Mouse (Mus musculus) layer of hippocampus, adult 9-11 months (tissue): ENCODE measurements at regions not wholly inside any gene's neighbourhood (a gene's known extent, or its start where the extent isn't known, plus 50 kb on each side); places are given as distances from the start of the nearest gene placed in this dataset.
"Not testable (repeated sequence)": the region's sequence is repeated elsewhere in the genome, so short reads cannot be mapped to it uniquely, and the experiment has no call there.

Experiments
- DNase-seq: peaks from one replicate; pipeline ENCODE4 v3.0.0; 2022

DNA sequence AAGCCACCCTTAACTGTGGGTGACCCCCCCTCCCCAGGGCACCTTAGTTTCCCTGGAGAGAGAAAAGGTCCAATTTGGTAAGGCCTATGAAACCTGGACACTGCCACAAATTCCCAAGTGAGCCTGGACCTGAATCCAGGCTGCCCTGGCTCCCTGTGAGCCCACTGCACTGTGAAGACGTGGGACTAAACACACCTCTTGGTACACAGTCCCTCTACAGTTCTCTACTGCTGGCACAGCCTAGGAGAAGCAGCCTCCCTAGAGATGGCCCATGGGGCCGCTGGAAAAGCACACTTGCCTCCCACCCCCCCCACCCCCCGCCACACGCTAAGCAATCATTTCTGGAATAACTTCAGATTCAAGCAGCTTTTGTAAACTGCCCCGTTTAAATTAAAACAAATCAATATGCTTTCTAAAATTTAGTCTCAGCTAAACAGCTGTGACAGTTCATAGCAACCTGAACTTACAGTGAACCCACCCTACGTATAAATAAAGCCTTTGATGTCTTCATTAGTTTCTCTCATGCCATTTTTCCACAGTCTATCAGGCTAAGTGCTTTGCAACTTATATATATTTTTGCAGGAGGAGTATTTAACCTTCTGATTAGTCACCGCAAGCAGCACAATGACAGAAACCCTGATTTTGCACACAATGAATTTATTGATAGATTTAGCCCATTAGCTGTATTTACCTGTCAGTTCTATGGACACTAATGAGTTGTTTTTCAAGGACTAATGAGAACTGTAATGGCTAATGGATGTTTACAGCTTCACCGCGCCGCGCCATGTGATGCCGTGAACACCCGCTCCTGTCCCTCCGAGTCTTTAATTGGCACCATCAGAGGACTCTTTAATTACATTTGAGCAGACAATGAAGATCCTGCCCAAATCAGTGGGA lies 215.3 kb downstream of the 3100002H09Rik start:
- no peak for DNase-seq

DNA sequence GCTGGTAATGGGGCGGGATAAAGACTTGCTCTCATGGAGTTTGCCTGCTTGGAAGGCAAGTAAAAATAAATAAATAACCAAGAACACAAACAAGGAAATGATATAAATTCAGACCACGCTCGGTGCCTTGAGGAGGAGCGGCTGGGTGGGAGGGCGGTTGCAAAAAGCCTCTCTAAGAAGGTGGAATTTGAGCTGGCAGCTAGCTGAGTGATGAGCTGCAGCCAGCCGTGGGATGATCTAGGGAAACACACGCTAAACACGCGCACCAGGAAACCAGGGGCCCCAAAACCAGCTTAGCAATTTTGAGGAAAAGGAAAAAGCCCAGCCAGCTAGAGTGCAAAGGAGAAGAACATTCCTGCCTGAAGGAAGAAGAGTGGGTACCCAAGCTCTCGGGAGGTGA lies 217.0 kb downstream of the 3100002H09Rik start:
- DNase-seq: no peak

DNA sequence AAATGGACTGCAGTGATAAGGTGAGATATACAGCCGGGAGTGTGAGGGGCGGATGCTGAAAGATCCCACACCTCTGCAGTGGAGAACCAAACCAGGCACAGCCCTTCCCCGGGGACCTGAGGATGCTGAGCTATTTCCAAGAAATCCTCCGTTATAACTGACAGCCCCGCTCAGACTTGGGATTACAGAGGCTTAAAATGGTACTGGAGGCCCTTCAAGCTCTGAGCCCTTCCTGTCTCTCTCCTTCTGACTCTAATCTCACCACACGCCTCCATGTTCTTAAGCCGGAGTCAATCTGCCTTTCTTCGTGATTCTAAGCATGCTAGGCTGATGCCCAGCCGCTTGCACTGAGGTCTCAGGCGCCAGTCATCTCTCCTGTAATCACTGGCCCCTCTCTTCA lies 221.5 kb downstream of the 3100002H09Rik start:
- no peak for DNase-seq

DNA sequence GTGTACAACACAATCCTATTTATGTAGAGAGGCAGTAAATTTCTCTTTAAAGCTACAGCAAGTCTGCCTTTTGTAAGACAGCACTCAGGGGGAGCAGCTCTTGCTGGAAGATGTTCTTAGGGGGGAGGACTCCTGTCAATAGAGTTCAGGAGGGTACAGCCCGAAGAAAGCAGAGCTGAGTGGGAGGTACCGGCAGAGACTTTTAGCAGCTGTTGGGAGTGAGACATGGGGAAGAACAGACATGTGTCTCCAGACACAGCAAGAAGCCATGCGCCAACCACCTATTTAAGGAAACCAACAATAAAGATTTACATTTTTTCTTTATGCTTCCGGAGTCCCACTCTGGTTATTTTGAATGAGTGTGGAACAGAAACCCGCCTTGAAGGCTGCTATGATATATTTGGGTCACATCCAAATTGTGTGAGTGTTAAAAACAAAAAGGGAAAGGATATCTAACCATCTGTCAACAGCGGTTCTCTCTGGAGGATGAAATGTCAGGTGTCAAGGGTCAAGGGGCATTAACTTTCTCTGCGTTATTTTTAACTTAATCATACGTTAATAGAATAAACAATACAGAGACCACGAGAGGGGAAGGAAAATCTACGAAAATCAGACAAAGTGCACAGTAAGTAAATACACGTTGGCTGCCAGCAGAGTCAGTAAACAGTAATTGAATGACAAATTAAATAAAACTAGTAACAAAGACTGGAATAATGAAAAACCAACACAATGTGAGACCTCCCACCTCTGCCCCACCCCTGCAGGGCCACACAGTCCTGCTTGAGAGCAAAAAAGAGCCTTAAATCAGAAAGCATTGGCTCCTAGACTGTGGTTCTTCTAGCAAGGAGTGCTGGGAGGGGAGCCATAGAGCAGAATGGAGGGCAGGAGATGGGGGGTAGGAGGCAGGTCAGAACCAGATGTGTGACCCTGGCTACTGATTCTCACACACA lies 225.2 kb downstream of the 3100002H09Rik start:
- DNase-seq: no peak

DNA sequence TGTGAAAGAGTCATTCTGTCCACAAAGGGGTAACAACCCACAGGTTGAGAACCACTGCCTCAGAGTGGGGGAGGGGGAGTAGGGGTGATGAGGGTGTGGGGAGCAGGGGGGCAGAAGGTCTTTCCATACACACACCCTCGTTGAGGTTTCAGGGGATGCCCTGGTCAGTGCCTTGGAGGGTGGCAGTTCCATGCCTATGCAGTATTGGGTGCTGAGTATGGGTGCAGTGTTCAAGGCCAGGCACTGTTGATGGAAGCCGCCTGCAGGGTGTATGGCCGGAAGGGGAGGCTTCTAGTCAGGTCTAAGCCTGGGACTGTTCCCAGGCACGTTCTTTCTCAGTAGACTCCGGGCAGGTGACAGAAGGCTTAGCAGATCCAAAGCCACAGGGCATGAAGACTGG lies 234.1 kb downstream of the 3100002H09Rik start:
- no peak for DNase-seq

DNA sequence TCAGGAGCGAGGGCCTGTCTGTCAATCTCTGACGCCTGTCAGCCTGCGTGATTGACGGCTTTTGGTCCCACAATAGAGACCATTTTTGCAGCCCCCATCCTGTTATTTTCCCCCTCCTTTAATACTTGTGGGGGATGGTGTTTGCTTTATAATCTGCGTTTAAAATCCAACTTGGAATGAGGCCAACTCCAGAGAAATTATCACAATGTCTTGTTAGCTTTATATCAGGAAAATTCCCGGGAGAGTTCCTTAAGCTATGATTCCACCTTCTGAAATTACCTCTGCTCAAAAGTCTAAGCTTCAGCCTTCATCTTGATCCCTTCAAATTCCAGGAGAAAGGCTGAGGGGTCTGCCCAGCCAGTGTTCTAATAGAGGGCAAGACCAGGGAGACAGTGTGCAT lies 235.0 kb downstream of the 3100002H09Rik start:
- no peak for DNase-seq

DNA sequence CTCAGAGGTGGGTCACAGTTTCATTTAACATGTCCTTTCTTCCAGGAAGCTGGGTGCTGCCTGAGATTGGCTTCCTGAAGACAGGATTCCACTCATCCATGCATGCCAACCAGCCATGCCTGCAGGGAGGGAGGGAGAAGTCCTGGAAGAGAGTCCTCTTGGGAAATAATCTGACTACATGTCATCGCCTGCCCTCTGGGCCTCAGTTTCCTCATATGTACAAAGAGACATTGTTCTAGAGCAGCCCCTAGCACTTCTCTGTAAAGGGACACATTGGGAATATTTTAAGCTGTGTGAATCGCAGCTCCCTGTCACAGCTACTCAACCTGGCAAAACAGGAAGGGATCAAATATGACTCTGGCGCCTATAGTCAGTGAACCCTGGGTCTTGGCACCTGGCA lies 241.8 kb downstream of the 3100002H09Rik start:
- DNase-seq: no peak

DNA sequence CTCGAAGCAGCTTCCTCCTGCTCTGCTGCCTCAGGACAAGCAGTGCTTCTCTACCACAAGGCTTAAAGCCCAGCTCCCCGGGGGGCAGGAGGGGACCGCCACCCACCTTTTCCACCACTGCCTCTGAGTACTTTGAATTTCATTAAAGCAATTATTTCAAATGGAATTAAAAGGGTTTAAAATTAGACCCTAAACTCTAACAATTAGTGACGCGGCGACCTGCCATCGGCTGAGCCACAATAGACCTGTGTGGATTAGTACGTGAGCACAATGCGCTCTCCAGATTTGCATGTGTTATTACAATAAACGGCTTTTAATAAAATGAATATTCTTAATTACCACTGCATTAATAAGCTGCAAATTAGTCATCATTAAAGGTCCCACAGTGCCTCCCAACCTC lies 242.5 kb downstream of the 3100002H09Rik start:
- no peak for DNase-seq

DNA sequence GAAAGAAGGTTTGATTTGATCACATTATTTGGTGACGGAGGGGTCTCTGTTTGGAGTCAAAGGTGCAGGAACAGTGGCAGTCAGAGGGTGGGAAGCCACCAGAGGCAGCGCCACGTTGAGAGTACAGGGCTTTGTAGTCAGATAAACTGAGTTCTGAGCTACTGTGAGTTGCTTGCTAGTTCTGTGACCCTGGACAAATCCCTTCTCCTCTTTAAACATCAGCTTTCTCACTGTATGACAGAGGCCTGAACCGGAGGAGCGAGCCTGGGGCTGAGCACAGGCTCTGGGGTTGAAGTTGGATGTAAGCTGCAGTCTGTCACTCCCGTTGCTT lies 250.1 kb downstream of the 3100002H09Rik start:
- DNase-seq: no peak

DNA sequence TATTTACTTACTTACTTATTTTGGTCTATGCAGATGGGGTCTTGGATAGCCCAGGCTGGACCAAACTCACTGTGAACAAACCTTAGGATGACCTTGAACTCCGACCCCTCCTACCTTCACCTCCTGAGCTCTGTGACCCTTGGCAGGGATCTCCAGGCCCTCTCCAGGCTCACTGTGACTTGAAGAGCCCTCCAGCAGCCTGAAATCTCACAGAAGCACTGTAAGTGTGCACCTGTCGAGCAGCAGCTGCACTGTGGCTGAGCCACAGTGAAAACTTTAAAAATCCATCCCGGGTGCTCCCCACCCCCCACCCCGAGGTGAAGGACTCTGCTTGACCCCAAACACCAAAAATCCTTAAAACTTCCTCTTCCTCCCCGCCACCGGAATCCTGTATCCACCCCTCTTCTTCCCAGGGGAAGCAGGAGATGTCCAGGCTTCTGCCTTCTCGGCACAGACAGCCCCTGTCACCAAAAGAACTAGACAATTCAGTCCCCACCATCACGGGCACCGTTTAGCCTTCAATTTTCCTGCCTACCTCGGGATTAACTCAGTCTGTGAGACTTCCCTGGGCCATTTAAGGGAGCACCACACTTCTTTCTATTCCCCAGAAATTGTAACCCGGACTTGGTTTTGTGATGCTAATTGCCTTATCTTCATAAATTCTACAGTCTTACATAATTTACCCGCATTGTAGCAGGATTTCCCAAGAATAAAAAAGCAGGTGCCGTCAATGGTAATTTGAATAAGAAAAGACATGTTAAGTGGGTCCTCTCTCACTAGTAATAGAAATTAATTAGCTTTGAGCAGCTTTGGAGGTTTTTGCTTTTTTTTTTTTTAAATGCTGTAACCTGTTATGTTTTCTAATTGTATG lies 250.7 kb downstream of the 3100002H09Rik start:
- DNase-seq: no peak

DNA sequence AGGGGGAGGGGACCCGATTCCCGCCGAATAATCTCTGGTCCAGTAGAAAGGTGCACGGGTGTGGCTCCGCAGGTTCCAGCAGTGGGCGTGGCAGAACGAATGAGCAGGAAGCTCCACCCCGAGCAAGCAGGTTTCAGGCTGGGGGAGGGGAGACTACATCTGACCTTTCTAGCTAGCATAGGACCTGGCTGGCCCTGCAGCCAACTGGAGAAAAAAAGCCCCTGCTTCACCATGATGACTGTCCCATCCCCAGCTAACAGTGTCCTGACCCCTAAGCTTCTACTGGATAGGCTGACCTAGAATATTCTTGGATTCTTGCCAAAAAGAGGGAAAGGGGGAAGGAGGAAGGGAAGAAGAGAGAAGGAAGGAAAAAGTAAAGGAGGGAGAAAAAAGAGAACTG lies 252.1 kb downstream of the 3100002H09Rik start:
- DNase-seq: not testable (repeated sequence)

DNA sequence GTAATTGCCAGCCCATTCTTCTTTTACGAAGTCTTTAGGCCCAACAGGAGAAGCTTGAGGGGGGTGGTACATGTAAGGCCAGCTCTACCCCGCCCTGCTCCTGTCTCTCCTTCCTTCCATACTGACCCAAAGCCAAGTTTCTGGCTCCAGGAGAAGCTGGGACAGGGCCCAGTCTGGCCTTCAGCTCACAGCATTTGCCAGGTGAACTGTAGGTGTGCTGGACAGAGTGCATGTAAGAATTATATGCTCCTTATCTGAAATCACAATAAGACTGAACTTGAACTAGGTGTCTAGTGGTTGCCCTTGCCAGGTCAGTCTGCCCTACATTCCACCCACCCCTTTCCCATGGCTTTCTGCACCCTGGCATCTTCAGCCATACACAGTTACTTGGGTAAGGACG lies 260.2 kb downstream of the 3100002H09Rik start:
- no peak for DNase-seq

DNA sequence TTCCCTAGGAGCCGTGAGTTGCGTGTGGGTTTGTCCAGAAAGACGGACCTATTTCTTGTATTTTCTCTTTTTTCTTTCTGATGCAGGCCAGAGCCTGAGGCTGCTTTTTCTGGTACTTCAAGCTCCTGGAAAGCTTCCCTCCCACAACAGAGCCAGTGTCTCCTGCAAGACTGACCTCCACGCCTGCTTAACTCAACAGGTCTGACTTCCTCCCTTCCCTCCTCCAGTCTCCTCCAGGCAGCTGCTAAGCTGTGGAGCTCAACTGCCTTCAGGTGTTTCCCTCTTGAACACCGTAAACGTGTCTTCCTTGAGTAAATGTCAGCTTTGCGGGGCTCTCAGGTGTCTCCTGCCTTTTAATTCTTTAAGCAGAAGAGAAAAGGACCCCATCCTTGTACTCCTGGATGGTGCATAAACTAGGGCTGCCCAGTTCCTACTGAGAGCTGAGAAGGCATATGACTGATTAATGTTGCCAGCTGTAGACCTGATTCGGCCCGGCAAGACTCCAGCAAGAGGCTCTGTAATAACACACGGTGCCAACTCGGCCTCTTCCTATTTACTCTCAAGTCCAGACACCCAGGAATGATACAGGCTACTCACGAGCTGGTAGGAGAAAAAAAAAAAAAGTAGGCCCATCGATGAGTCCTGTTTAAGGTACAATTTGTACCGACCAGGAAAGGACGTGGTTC lies 260.9 kb downstream of the 3100002H09Rik start:
- no peak for DNase-seq

DNA sequence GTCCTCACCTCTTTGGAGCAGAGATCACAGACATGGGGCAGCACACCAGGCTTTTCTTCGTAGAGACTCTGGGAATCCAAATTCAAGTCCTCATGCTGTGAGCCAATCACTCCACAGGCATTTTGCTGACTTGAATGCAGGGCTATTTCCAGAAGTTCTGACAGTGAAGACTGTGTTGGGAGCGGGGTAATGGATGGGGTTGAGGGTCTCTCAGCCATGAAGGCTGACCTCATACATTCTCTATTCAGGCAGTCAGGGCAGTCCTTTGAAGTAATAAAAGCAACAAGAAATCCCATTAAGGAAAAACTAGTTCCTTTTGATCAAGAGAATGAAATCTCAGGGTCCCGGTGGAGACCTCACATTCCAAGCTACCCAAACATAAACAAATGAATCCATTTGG lies 261.5 kb downstream of the 3100002H09Rik start:
- no peak for DNase-seq

DNA sequence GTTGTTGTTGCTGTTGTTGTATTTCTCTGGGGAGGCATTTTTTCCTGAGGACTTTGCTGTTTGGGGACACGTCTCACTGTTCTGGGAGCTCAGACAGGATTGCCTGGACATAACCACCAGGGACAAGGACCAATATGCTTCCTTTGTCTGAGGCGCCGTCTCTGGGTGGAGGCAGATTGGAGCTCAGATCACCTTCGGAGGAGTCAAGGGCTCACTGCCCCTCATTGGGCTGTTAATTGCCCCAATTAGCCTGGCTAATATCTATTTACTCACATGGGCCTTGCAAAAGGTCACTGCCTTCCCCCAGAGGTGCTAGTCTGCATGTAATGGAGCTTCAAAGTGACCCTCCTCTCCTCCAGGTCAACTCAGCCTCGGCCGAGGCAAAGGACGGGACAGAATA lies 270.5 kb downstream of the 3100002H09Rik start:
- DNase-seq: no peak

DNA sequence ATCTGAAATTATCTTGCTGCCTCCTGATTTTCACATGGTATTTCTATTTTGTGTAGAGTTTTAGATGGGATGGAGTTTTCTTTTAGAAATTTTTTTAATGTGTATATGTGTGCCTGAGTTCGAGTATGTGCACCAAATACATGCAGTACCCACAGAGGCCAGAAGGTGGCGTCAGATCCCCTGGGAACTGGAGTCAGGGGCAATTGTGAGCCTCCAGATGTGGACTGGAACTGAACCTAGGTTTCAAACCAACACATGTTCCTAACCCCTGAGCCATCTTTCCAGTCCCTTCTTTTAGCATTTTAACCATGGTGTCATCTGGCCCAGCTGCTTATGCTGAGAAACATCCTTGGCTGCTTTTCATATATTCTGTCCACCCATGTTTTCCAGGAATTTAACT lies 274.9 kb downstream of the 3100002H09Rik start:
- DNase-seq: no peak

DNA sequence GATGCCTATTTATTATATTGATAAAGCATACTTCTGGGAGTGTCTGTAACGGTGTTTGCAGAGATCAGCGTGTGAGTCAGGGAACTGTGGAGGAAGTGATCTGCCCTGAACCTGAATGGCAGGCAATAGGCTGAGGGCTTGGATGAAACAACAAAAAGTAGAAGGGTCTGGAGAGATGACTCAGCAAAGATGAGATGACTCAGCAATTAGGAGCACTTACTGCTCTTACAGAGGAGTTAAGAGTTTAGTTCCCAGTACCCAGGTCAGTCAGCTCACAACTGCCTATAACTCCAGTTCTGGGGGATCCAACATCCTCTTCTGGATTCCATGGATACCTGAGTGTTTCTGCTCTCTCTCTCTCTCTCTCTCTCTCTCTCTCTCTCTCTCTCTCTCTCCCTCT lies 277.6 kb downstream of the 3100002H09Rik start:
- DNase-seq: no peak

DNA sequence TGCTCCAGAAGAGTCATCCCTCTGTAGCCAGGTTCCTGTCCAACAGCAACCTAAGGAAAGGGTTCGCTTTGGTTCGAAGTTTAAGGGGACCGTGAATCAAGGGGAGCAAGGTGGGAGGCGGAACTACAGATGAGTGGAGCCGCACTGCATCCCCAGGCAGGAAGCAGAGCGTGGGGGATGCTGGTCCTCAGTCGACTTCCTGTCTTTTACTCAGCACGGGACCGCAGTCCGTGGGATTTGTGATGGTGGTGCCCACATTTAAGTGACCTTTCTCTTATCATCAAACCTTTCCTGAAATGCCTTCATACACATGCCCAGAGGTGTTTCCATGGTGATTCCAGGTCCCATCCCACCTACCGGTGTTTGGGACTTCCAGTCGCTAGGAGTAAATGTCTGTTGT lies 278.2 kb downstream of the 3100002H09Rik start:
- no peak for DNase-seq

DNA sequence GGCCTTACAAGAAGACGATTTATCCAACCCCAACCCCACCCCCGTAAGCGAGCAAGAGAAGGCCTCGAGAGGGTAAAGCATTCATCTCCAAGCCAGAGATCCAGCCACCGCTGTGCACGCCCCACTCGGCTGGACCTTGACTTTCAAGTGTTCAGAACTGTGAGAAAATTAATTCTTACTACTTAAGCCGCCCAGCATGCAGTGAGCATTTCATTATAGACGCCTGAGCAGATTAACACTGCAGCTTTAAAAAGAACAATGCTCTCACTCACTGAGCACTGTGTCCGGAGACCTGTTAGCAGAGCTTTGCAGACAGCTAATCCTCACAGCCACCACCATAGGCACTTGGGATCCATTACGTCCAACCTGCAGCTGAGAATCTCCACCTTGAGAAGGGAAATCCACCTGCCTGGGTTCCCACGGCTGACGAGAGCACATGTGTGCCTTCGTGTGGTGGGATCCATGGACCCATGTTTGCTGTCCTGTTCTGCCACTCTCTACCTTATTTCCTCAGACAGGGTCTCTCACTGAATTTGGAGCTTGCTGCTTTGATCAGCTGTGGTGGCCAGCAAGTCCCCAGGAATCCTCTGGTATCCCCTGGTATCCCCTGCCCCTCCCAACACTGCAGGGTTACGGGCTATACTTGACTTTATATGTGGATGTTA lies 281.4 kb downstream of the 3100002H09Rik start:
- DNase-seq: no peak

DNA sequence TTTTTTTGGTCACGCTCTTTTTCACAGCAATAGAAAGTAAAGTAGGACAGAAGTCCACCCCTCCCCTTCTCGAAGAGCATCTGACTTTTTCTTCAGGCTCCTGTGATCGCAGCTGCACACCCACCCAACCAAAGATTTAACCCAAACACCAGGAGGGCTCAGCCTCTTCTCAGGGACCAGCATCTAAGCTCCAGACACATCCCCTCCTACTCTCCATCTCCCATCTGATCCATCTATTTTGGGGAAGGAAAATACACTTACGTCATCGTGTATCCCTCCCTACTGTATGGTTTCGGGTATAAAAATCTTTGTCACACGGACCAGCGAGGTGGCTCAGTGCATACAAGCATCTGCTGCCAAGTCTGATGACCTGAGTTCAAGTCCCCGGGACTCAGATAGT lies 284.3 kb downstream of the 3100002H09Rik start:
- DNase-seq: peak; percentile 61

DNA sequence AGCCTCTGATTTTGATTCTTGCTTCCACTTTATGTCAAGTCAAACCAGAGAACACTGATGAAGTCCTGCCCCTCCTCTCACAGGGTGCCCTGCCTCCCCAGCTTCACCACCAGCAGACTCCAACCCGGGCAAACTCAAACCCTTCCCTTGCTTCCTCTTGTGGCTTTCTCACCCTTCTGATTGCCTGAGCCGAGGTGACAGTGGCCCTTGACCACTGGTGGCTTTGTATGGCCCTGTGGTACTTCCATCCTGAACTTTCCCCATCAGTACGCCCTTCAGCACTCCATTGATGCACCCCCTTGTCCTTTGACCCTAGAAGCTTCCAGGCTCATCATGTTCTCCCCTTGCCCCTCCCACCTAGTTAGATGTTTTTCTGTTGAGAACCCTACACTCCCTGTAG lies 287.0 kb downstream of the 3100002H09Rik start:
- DNase-seq: no peak

DNA sequence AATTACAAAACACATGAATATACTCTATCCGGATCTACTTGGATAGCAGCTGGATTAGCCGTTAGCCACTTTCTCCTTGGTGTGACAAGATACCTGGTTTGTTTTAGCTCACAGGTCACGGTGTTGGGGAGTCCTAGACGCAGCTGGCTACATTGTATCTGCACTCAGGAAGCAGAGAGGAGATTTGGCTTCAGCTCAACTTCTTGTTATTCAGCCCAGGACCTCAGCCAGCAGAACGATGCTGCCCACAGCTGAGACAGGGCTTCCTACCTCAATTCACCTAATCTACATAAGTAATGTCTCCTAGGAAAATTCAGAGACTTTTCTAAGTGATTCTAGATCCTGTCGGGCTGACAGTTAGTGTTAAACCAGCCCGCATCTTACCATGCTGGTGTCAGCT lies 289.4 kb downstream of the 3100002H09Rik start:
- no peak for DNase-seq
